12 mouse cellular contexts compared by ENCODE assay signal in the genomic region with DNA sequence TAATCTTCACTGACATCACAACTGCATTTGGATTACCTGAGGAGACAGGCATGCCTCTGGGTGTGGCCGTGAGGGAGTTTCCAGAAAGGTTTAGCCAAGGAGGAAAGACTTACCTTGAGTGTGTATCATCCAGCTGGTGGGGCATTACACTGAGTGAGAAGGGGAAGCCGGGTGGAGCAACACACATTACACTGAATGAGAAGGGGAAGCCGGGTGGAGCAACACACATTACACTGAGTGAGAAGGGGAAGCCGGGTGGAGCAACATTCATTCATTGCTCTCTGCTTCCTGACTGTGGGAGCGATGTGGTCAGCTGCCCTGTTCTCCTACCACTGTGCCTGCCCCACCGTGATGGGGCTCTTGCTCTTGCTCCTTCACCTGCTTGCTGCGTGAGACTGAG.
"Had no signal": no experiment of that assay in that cellular context is flagged by ENCODE, and none has a peak within 500 bp of the region (broad histone marks: within the 10 kb centered on the region; RNA-seq: fewer than 3 reads in every experiment).

No protein-coding gene starts in this region.

- ATAC-seq: lung, postnatal 0 days; midbrain, embryonic 15.5 days had no signal

- DNase-seq: lung, adult 2 months; lung, postnatal 14 days; lung, postnatal 36 days; right cerebral cortex, adult 18-20 months; right cerebral cortex, postnatal 25 days; right cerebral cortex, postnatal 4 days; spleen, adult 18-20 months; thymus, adult 2 months; thymus, postnatal 25 days; thymus, postnatal 4 days had no signal
